In the genomic region with DNA sequence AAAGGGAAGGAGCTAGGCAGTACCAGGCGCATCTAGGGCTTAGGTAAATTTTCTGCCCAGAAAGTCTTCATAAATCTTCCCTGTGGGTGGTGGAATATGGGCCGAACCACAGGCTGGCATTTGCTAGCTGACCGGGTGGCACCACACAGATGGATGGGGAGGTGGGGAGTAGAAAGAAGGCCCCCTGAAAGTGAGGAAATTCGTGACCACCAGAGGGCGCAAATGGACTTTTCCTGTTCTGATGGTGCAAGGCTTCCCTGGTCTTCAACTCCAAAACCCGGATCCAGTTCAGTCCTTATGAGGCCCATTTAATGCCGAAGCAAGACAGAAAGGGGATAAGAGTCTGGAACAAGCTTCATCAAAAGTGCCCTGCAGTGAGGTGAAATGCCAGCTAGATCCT, we compare ENCODE assay signal across 9 mouse cellular contexts. TPM values are rescaled to one million over a fixed set of nuclear protein-coding genes. Genes with fewer than 3 reads are reported as not detected.
DNase-seq lines count a peak whose midpoint lies in the region; ATAC-seq lines count a peak whose summit lies in the region.
"Had no signal": no experiment of that assay in that cellular context is flagged by ENCODE, and none has a peak within 500 bp of the region (broad histone marks: within the 10 kb centered on the region; RNA-seq: fewer than 3 reads in every experiment).

No protein-coding gene starts in this region.

- H3K9me3 ChIP-seq in intestine, embryonic 14.5 days (ENCODE audit: control insufficient read depth, low read length): no peaks in the 10 kb centered on the region
- no peaks in the 10 kb centered on the region for H3K9me3 ChIP-seq in intestine, embryonic 15.5 days
- H3K9me3 ChIP-seq: embryonic facial prominence, embryonic 15.5 days had no signal

- H3K27ac ChIP-seq in intestine, embryonic 14.5 days (ENCODE audit: low read depth): no peak overlapping the region
- no peak overlapping the region for H3K27ac ChIP-seq in intestine, embryonic 15.5 days
- H3K27ac ChIP-seq: embryonic facial prominence, embryonic 15.5 days had no signal

- H3K27me3 ChIP-seq in intestine, embryonic 14.5 days (replicated peaks; ENCODE audit: control insufficient read depth, insufficient read depth, low read length): 0 out of 2 replicates have a peak, but pooled peaks cover 3% of the 10 kb centered on the region
- no peaks in the 10 kb centered on the region for H3K27me3 ChIP-seq in intestine, embryonic 15.5 days (replicated peaks)
- H3K27me3 ChIP-seq: embryonic facial prominence, embryonic 15.5 days had no signal

- no peak overlapping the region for H3K4me3 ChIP-seq in intestine, embryonic 14.5 days (ENCODE audit: low read depth, low read length)
- H3K4me3 ChIP-seq in intestine, embryonic 15.5 days (replicated peaks): no peak overlapping the region
- H3K4me3 ChIP-seq: embryonic facial prominence, embryonic 15.5 days had no signal

- ATAC-seq in intestine, embryonic 14.5 days (replicated peaks; ENCODE audit: low FRiP score, low TSS enrichment, low read depth): no peak
- ATAC-seq in intestine, embryonic 15.5 days: no peak

- no peak overlapping the region for H3K9ac ChIP-seq in intestine, embryonic 14.5 days (ENCODE audit: low read length)
- H3K9ac ChIP-seq in intestine, embryonic 15.5 days: no peak overlapping the region
- H3K9ac ChIP-seq: embryonic facial prominence, embryonic 15.5 days had no signal

- no peaks in the 10 kb centered on the region for H3K36me3 ChIP-seq in intestine, embryonic 14.5 days (ENCODE audit: control insufficient read depth, insufficient read depth, low read length)
- H3K36me3 ChIP-seq in intestine, embryonic 15.5 days: no peaks in the 10 kb centered on the region
- H3K36me3 ChIP-seq: embryonic facial prominence, embryonic 15.5 days had no signal

- WGBS in intestine, embryonic 14.5 days: 7% methylated on average over 7 of the region's 7 CpGs
- 9% methylated on average over 7 of the region's 7 CpGs for WGBS in intestine, embryonic 15.5 days

- DNase-seq in intestine, embryonic 14.5 days (ENCODE audit: low spot score): peak; percentile 91
- DNase-seq in adrenal gland, adult 18-20 months (ENCODE audit: low spot score in 2 of 2): peak; percentile 65 to 74
- peak; percentile 81 for DNase-seq in embryo, embryonic 11 days
- peak; percentile 81 for DNase-seq in heart, postnatal 4 days
- peak; percentile 30 to 64 for DNase-seq in left cerebral cortex, adult 8-10 months (ENCODE audit: low spot score in 2 of 2)
- DNase-seq in neural tube, embryonic 10.5 days (ENCODE audit: extremely low spot score, low spot score): peak; percentile 78
- DNase-seq in thymus, postnatal 10 days (ENCODE audit: low spot score in 2 of 2): peak; percentile 36 to 75

- H3K4me2 ChIP-seq in intestine, embryonic 14.5 days (ENCODE audit: low read length): no peak overlapping the region
- H3K4me2 ChIP-seq in intestine, embryonic 15.5 days (replicated peaks): no peak overlapping the region
- H3K4me2 ChIP-seq: embryonic facial prominence, embryonic 15.5 days had no signal

- peaks cover 15% of the 10 kb centered on the region for H3K4me1 ChIP-seq in intestine, embryonic 14.5 days (replicated peaks; ENCODE audit: control insufficient read depth, insufficient read depth, low read length)
- H3K4me1 ChIP-seq in intestine, embryonic 15.5 days (replicated peaks): peaks cover 14% of the 10 kb centered on the region; the same call in 1 of the 2 replicates

RNA-seq across cellular contexts. Expression of a gene that starts 2.7 kb away (rescaled TPM):
- 65.6 and 67.3 TPM in 2 replicates for polyA plus RNA-seq in intestine, embryonic 14.5 days (2014; fragmentation: Nextera tagmentation; extraction: Ambion mirVana)
- 35.7 and 38.6 TPM in 2 replicates for polyA plus RNA-seq in intestine, embryonic 15.5 days (2015; fragmentation: Nextera tagmentation; extraction: Ambion mirVana)
- total RNA-seq in adrenal gland, adult 18-20 months (2021): 100 to 1,000 TPM; 122 to 124 TPM
- total RNA-seq in heart, postnatal 4 days (2021): 100 to 1,000 TPM; 172 to 173 TPM
- total RNA-seq in left cerebral cortex, adult 8-10 months (2022): 100 to 1,000 TPM; 273 to 304 (median 298) TPM
